Mouse (Mus musculus): ENCODE data around the gene Ap2a1.

DNA sequence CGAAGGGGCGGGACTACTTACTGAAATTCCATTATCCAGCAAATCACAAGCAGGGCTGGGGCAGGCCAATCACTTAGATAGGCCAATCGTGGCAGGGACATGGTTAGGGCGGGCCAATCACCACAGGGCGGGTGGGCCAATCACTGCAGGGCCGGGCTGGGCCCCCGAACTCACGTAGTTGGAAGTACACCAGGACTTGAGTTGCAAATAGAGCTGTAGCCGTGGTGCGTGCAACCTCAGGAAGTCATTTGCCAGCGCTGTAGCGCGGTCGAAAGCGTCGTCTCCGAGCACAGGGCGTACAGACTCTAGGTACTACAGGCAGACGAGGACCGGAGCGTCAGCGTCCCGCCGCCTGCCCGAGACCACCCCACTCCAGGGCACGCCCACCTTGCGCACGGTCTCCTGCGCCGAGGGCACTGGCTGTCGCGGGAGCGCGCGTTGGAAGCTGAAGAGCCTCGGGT, 41.0 kb upstream of the Ap2a1 start:
- TF ChIP-seq CTCF (conservative IDR thresholded peaks at IDR 0.05; ENCODE audit: low read length) (no peak), POU5F1 (IDR thresholded peaks at IDR 0.05; ENCODE audit: borderline replicate concordance, low read length) (no peak)
